Mouse (Mus musculus) cortical plate, adult 2 months (tissue): ENCODE data around the gene Lifr.

Source experiments
- CTCF ChIP-seq: fragments of 200-500 bp; IDR thresholded peaks from 2 replicates; pipeline ENCODE4 v1.5.1; 2011; ENCODE audit warnings: mild to moderate bottlenecking, control low read depth, low read length; ENCODE audit not compliant: insufficient read depth; ENCODE audit errors: extremely low read depth
- POLR2A ChIP-seq: fragments of 200-500 bp; IDR thresholded peaks from 2 replicates; pipeline ENCODE4 v1.6.1; 2011; ENCODE audit warnings: mild to moderate bottlenecking, low read length, control low read depth; ENCODE audit not compliant: insufficient read depth; ENCODE audit errors: extremely low read depth

DNA sequence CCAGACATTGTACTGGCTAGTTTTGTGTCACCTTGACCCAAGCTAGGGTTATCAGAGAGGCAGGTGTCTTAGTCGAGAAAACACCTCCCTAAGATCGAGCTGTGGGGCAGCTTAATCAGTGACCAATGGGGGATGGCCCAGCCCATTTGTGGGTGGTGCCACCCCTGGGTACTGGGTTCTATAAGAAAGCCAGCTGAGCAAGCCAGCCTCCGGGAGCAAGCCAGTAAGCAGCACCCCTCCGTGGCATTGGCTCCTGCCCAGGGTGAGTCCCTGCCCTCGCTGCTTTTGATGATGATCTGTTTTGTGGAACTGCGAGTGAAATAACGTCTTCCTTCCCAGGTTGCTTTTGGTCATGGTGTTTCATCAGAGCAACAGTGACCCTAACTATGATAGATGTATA is 49.9 kb downstream of the Lifr start:
- TF ChIP-seq CTCF, result no peak
- no peak for TF ChIP-seq POLR2A
